Comparison of ENCODE assay signal across 7 mouse cellular contexts in genomic region chr6:91686597-91686996, GRCm38 (mm10). TPM values are rescaled to one million over a fixed set of nuclear protein-coding genes. Genes with fewer than 3 reads are reported as not detected.
A peak's percentile ranks its signal among the peaks of the same experiment; 100 is the strongest.
DNase-seq lines count a peak whose midpoint lies in the region; ATAC-seq and TF ChIP-seq lines count a peak whose summit lies in the region.

No protein-coding gene starts in this region.

- H3K36me3 ChIP-seq in E14TG2a.4 (ENCODE audit: insufficient read depth, low read length) (peaks cover 54% of the 10 kb centered on the region), macrophage (ENCODE audit: inconsistent target) (peaks cover 27% of the 10 kb centered on the region)
- H3K36me3 ChIP-seq in heart, embryonic 11.5 days (ENCODE audit: control insufficient read depth, insufficient read depth, low read length), result no peaks in the 10 kb centered on the region
- no peaks in the 10 kb centered on the region for H3K36me3 ChIP-seq in kidney, postnatal 0 days (ENCODE audit: insufficient read depth, low read length)

- H3K27me3 ChIP-seq in E14TG2a.4 (ENCODE audit: insufficient read depth, low read length), result no peaks in the 10 kb centered on the region
- no peaks in the 10 kb centered on the region for H3K27me3 ChIP-seq in heart, embryonic 11.5 days (ENCODE audit: control insufficient read depth, insufficient read depth, low read length)
- no peaks in the 10 kb centered on the region for H3K27me3 ChIP-seq in kidney, postnatal 0 days (ENCODE audit: insufficient read depth, low read length)

- H3K4me3 ChIP-seq in E14TG2a.4 (replicated peaks; ENCODE audit: low read length), result peak overlapping the region; percentile 97; the same call in 1 of the 2 replicates
- peak overlapping the region; percentile 92 for H3K4me3 ChIP-seq in heart, embryonic 11.5 days (ENCODE audit: low read depth, low read length)
- peak overlapping the region; percentile 91; the same call in 1 of the 2 replicates for H3K4me3 ChIP-seq in kidney, postnatal 0 days (replicated peaks; ENCODE audit: low read depth, low read length)
- peak overlapping the region; percentile 94 for H3K4me3 ChIP-seq in macrophage (ENCODE audit: inconsistent target)

- H3K79me2 ChIP-seq in macrophage (ENCODE audit: inconsistent target), result peaks cover 75% of the 10 kb centered on the region

- no peak; the same call in 1 of the 2 replicates for ATAC-seq in heart, embryonic 11.5 days (replicated peaks; ENCODE audit: insufficient number of reproducible peaks, low FRiP score, low TSS enrichment)
- no peak for ATAC-seq in kidney, postnatal 0 days (replicated peaks; ENCODE audit: low FRiP score, low read depth)
- no peak for ATAC-seq in megakaryocyte progenitor cell, adult 5-6 weeks (replicated peaks; ENCODE audit: poor library complexity)

- no peak for TF ChIP-seq CTCF in E14TG2a.4 (conservative IDR thresholded peaks at IDR 0.05; ENCODE audit: low read length)
- no peak for TF ChIP-seq CTCF in kidney, postnatal 0 days (IDR thresholded peaks at IDR 0.05; ENCODE audit: low read depth)

- peak overlapping the region; percentile 95 for H3K4me2 ChIP-seq in heart, embryonic 11.5 days
- H3K4me2 ChIP-seq in kidney, postnatal 0 days (ENCODE audit: low read length), result peak overlapping the region; percentile 95

- peak overlapping the region; percentile 58; the same call in 1 of the 2 replicates for H3K27ac ChIP-seq in heart, embryonic 11.5 days (ENCODE audit: low read depth, low read length)
- peak overlapping the region; percentile 38; the same call in 1 of the 2 replicates for H3K27ac ChIP-seq in kidney, postnatal 0 days
- H3K27ac ChIP-seq in macrophage, result peak overlapping the region; percentile 96

- WGBS in heart, embryonic 11.5 days (ENCODE audit: insufficient replicate concordance), result 24% methylated on average over 4 of the region's 4 CpGs
- 23% methylated on average over 4 of the region's 4 CpGs for WGBS in kidney, postnatal 0 days
- WGBS in macrophage (ENCODE audit: missing documents), result 48% methylated on average over 4 of the region's 4 CpGs

- no peaks in the 10 kb centered on the region for H3K9me3 ChIP-seq in E14TG2a.4 (ENCODE audit: low read length)
- no peaks in the 10 kb centered on the region for H3K9me3 ChIP-seq in heart, embryonic 11.5 days (replicated peaks; ENCODE audit: control insufficient read depth, low read length)
- H3K9me3 ChIP-seq in kidney, postnatal 0 days (replicated peaks; ENCODE audit: low read length), result no peaks in the 10 kb centered on the region

- no peak overlapping the region for H3K9ac ChIP-seq in heart, embryonic 11.5 days (ENCODE audit: low read depth, low read length)
- H3K9ac ChIP-seq in kidney, postnatal 0 days (ENCODE audit: low read depth, low read length), result no peak overlapping the region

- H3K4me1 ChIP-seq in E14TG2a.4 (replicated peaks; ENCODE audit: low read depth, low read length), result peaks cover 84% of the 10 kb centered on the region
- peaks cover 46% of the 10 kb centered on the region for H3K4me1 ChIP-seq in heart, embryonic 11.5 days (ENCODE audit: control insufficient read depth, insufficient read depth, low read length)
- peaks cover 41% of the 10 kb centered on the region for H3K4me1 ChIP-seq in kidney, postnatal 0 days (replicated peaks; ENCODE audit: insufficient read depth, low read length)

- peak; percentile 80 for DNase-seq in adrenal gland, adult 8-10 months
- DNase-seq in kidney, postnatal 0 days (ENCODE audit: low spot score), result peak; percentile 59
- no peak for DNase-seq in layer of hippocampus, adult 9-10 months (ENCODE audit: low spot score)

RNA-seq across cellular contexts. Expression of gene Slc6a6, which starts 2.7 kb away (rescaled TPM):
- total RNA-seq in adrenal gland, adult 8-10 months (2022), result 100 to 1,000 TPM; 468 to 562 (median 518) TPM
- 54.7 and 63.0 TPM in 2 replicates for polyA plus RNA-seq in heart, embryonic 11.5 days (2014; fragmentation: Nextera tagmentation; extraction: Ambion mirVana)
- polyA plus RNA-seq in kidney, postnatal 0 days (2015; fragmentation: Nextera tagmentation; extraction: Ambion mirVana), result 106 and 121 TPM in 2 replicates
- total RNA-seq in macrophage (2018; cell fraction: chromatin; rRNA removed), result 1,000 to 10,000 TPM in 22 of 26 experiments, 100 to 1,000 TPM in 4; 867 to 1,969 (median 1,342) TPM
- total RNA-seq in macrophage (2018; cell fraction: cytosol; rRNA removed), result 100 to 1,000 TPM; 407 to 728 (median 545) TPM
- 1,000 to 10,000 TPM in 22 of 26 experiments, 100 to 1,000 TPM in 4; 893 to 1,549 (median 1,266) TPM for total RNA-seq in macrophage (2018; cell fraction: nucleus; rRNA removed)
- polyA plus RNA-seq in macrophage (2018), result 290 to 451 TPM (median 423 TPM) in 3 replicates
- 30.6 and 34.6 TPM in 2 replicates for total RNA-seq in megakaryocyte progenitor cell, adult 5-6 weeks (2015)
- 20.7 and 26.7 TPM in 2 replicates for total RNA-seq in megakaryocyte progenitor cell, adult 5-6 weeks (2017)

Comparison
In these comparisons a context has a peak if more than half of its experiments do, and no peak if none do; other contexts are left out.
1. H3K27ac ChIP-seq: peak in every context shown above with its lines; median percentile 96 in macrophage; 58 in heart, embryonic 11.5 days; 38 in kidney, postnatal 0 days.